Mouse (Mus musculus) kidney, postnatal 4 days (tissue): ENCODE measurements around the gene Uts2.
A peak's percentile ranks its signal among the peaks of the same experiment; 100 is the strongest.

Experiments used
- DNase-seq, 2 experiments: peaks; one replicate each; pipeline ENCODE4 v3.0.0; 2021; ENCODE audit warnings: mixed read lengths in 2 of 2

The Uts2 gene

DNA sequence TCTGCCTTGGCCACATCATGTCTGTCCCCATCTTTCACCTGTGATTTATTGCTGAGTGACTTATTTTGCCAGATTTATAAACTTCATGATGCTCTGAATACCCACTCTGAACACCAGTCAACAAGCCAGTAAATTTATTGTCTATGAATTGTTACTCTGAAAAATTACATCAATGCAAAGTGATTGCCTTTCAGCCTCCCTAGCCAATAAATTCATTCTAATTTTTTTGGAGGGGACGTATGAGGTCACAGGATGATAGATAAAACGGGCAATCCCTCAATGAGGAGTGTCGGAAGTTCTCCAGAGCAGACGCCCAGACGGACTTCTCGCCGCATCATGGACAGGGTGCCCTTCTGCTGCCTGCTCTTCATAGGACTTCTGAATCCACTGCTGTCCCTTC is at the start of gene Uts2:
Gene Uts2 (plus strand): TSS at position 301 of the 400 bp plus-strand sequence.
- DNase-seq: no peak

DNA sequence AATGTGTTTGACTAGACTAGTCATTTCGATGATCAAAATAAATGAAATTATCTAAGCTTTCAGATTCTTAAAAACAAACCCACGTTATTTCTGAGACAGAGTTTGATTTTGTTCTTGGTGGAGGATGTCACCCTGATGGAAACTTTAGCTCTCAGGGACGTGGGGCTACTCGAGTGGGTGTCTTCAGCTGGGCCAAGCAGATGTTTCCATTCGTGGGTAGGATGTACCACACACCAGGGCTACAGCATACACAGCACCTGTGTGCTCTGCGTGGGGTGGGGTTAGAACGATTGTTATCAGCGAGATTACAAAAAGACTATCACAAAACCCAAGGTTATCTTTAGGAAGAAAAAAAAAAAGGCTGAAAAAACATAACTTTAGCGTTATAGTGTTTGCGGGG is 45.9 kb upstream of the Uts2 start:
- DNase-seq: no peak

DNA sequence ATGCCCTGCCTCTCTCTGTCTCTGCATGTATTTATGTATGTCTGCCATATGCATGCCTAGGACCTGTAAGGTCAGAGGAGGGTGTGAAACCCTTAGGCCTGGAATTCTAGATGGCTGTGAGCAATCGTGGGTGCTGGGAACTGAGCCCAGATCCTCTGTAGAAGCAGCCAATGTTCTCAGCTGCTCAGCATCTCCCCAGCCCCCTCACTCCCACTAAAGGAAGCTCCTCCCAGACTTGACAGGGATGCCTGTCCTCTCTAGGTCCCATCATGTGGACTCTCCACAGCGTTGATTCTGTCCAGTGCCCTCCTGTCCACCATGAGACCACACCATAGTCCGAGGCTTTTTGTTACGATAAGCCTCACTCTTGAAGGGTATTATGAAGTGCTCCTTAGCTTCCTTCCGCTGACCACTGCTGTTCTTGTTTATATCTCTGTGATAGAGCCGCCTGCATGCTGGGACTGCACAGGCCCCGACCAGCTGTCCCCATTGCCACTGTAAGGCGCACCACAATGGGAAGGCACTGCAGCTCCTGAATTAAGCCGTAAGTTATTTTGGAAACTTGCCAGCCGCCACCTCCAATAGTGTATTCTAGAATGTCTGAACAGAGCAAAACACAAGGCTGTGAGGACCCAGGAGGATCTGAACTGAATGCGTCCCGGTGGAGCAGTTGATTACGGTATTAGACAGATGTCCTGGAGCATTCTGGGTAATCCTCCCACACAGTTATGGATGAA is 40.4 kb upstream of the Uts2 start:
- DNase-seq: peak in 1 of 2 experiments; percentile 43

DNA sequence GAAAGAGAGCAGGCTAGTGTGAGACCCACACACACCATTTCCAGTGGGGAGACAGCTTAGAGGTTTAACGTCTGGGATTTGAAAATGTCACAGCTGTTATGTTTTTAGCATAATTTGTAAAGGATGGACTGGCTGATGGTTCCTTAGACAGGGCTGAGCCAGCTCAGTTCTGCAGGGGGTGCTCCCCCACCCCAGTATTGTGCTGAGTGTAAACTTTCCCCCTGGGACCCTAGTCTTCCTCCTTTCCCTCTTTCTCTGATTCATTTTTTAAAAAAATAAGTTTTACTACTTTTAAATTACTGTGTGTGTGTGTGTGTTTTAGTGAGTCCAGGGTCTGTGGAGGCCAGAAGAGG is 39.8 kb upstream of the Uts2 start:
- no peak for DNase-seq

DNA sequence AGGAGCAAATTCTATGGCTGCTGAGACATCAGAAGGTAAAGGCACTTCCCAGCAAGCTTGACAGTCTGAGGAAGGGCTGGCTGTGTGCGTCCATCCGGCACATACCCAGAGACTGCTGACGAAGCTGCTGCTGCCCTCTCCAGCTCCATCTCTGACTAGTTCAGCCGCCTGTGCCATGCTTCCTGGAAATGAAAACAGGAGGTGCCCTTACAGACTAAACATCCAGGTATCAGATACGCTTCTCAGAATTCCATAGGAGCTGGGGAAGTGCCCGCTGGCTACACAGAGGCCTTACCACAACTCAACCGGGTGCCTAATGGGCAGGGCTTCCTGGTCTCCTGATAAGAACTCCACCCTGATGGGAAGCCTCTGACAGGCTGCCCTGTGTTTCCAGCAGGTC is 38.4 kb upstream of the Uts2 start:
- peak; percentile 39 to 55 for DNase-seq

DNA sequence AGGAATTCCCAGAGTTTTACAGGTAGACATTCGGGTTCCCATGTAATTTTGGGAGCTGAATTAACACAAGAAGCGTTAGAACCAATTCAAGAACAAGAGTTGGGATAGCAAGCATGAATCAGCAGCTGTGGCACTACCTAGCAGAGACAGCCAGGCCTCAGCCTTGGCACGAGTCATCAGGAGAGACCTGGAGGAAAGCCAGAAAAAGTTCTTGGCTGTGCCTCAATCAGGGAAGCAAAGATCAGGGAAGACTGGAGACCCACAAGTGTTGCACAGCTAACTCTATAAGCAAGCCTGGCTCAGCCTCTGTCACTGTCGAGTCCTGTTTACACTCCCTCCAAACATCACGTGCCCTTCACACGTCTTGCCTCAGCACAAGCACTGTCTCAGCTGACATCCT is 34.7 kb upstream of the Uts2 start:
- DNase-seq: no peak

DNA sequence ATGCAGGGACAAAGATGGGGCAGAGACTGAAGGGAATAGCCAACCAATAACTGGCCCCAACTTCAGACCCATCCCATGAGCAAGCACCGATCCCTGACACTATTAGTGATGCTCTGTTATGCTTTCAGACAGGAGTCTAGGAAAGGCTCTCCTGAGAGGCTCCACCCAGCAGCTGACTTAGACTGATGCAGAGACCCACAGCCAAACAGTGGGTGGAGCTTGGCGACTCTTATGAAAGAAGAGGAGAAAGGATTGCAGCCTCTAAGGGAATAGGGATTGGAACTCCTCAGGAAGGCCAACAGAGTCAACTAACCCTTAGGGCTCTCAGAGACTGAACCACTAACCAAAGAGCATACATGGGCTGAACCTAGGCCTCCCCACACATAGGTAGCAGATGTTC is 33.2 kb upstream of the Uts2 start:
- no peak for DNase-seq

DNA sequence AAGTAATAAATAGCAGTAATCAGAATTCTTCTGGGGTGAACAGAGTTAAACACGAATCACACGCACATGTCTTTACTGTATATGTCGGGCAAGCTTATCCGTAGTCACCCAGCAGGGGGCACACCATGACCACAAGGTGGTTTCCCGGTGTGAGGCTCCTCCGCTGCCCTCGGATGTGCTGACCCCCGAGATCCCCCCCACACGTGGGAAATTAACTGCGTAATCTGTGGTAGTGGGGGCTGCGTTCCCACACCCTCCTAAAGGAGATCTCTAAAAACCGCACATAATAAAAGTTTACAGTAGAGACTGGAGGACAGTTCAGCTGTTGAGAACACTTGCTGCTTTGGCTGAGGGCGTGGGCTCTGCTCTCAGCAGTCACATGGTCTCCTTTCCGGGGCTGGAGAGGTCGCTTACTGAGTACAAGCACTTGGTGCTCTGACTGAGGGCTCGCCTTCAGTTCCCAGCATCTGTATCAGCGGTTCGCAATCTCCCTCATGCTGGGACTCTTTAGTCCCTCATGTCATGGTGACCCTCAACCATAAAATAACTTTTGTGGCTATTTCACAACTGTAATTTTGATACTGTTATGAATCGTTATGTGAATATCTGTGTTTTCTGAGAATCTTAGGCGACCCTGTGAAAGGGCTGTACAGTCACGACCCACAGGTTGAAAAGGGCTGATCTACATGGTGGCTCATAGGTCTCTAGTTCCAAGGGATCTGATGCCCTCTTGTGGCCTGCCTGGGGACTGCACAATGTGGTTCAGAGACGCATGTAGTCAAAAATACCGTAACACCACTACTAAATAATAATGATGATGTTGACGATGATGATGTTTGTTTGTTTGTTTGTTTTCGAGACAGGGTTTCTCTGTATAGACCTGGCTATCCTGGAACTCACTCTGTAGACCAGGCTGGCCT is 32.0 kb upstream of the Uts2 start:
- peak; percentile 95 to 96 for DNase-seq

DNA sequence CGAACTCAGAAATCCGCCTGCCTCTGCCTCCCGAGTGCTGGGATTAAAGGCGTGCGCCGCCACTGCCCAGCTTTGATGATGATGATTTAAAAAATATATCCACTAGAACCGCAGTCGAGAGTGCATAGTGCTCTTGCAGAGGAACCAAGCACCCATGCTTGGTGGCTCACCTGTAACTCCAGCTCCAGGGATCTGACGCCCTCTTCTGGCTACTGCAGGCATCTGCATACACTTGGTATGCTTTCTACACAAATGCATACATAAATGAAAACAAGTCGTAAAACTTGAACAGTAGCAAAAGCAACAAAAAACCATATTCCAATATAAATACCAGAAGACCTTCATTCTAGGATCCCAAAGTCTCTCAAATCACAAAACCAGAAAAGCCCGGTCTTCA is 31.3 kb upstream of the Uts2 start:
- no peak for DNase-seq

DNA sequence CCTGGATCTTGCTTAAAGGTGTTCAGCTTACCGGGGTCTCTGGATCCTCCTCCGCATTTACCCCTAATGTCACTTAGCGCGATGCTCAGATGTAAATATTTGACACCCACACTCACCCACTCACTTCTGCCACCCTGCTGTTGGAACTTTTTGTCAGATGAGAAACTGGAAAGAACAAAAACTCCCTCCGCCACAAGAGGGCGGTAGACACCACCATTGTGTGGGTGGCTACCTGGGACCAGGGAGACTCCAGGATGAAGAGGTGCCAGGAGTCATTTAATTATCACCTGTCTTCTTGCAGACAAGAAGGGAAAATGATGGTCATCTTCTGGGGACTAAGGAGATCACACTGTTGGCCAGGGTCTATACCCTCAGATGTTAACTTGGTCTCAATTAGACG is 30.3 kb upstream of the Uts2 start:
- DNase-seq: peak; percentile 84 to 85

DNA sequence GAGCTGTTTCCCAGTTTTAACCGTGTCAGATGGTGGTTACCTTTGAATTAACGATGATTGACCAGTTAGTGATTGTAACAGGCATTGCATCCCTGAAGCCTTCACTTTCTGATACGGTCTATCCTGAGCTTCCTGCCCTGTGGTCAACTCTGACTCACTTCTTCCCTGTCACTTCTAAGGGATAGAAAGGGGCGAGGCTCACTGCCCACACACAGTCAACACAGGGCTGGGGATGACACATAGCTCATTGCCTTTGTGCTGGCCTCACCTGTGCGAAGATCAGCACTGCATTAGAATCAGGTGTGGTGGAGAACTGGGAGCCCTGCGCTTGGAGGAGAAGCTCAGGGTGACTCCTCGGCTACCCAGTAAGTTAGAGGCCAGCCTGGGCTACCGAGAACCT is 27.9 kb upstream of the Uts2 start:
- DNase-seq: no peak

DNA sequence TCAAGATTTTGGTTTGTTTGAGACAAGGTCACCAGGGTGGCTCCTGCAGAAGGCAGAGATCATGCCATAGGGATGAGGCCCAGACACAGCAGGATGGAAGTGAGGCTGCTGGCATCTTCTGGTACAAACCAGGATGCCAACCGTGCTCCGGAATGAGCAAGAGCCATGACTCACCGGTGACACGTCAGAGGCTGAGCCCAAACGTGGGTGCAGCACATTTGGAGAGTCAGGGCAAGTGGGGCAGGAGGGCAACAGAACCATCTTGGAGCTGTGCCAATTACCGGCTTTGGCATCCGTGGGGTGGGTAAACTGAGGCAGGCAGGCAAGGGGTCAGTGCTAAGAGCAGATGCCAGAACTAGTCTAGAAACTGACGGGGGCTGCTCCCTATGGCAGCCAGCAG is 23.6 kb upstream of the Uts2 start:
- DNase-seq: no peak

DNA sequence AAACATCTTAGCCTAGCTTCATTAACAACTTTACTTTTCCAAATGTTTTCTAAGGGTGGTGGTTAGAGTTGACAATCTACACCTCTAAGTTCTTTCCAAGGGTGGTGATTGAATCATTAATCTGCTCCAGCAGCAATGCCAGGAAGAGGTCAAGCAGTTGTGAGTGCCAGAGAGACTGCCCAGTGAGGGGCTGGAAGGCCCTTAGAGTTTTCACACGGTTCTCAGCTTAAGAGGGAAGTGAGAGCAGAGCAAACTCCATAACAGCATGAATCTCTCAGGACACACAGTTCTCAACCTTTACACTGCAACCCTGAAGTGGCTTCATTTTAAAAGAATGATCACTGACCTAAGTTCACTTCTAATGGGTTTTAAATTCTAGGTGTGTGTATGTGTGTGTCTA is 21.8 kb upstream of the Uts2 start:
- DNase-seq: no peak

DNA sequence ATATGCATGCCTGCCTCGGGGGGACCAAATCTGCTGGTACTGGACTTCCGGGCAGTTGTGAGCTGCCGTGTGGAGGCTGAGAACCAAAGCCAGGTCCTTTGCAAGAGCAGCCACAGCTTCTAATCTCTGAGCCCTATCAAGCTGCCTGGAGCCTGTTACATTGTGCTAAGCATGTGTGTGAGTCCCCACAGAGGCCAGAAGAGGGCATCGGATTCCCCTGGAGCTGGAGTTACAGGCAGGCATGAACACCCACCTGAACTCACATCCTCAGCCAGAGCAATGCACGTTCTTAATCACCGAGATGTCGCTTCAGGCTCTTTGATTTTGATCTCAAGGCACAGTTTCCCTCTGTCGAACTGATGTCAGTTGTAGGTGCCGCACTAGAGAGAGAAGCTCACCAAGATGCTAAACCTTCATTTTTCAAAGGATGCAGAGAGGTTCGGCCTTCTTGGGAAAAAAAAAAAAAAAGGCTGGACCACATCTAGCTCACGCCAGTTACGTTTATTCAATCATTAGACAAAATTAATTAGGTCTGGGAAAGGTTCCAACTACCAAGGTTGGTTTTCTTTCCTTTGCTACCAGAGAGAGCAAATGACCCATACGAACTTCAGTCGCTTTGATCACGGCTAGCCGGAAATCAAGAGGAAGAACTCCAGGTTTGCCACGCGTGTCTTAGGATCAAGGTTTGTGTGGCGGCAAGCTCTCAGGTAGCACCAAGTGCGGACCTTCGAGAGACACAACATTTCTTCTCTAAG is 18.6 kb upstream of the Uts2 start:
- DNase-seq: peak in 1 of 2 experiments; percentile 33

DNA sequence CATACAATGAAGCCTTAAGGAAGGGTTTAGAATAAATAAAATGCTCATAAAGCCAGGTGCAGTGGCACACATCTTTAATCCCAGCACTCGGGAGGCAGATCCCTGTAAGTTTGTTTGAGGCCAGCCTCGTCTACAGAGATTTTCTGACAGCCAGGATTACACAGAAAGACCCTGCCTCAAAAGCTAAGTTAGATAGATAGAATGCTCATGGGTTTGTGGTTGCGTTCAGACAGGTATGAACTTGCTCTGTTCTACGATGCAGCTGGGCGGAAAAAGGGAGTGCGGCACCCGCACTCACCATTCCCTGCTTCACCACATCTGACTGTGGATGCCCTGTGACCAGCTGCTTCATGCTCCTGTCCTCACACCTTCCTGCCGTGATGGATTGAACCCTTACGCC is 17.4 kb upstream of the Uts2 start:
- no peak for DNase-seq

DNA sequence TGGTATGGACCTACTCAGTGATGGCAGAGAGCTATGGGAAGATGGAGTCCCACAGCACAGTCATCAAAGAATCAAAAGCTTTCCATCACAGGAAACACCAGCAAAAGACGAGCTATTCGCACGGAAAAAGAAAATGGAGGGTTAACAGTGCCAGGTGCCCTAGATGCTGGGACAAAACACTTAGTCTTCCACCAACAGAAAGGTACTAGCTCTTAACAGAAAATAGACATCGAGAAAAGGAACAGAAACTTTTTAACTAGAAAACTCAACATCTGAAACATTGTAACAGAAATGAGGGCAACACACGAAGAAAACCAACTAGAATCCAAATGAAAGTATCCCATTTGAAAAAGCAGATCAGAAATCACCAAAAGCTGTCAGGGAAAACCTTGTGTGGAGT is 16.7 kb upstream of the Uts2 start:
- DNase-seq: no peak

DNA sequence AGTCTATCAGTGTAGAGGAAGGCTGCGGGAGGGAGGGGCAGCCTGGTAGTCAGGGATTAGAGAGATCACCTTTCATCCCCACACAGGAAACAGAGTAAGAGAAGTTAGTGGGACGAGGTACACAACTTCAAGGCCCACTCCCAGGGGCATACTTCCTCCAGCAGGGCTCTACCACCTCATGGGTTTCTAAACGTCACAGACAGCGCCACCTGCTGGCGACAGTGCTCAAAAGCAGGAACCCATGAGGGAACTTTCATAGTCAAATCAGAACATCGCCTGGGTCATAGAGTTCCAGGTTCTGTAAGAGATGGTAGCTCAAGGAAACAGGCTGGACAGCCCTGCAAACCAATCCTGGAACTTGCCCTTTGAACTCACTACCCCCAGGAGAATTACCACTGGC is 6.7 kb upstream of the Uts2 start:
- peak; percentile 67 to 73 for DNase-seq

DNA sequence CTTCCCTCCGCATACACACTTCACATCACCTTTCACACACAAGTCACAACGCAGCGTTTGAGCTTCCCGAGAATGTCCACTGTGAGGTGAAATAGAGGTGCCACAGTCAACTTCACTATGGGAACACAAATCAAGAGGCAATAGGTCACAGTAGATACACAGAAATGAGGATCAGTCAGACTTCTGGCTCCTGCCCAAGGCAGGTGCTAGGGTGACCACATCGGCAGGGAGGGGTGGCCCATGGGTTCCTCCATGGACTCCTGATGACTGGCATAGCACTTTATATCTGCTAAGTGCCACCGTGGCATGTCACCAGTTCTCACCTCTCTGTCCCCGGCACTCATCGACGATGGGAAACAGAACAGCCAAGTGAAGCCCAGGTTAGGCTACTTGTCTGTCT is 1.7 kb downstream of the Uts2 start:
- DNase-seq: no peak

DNA sequence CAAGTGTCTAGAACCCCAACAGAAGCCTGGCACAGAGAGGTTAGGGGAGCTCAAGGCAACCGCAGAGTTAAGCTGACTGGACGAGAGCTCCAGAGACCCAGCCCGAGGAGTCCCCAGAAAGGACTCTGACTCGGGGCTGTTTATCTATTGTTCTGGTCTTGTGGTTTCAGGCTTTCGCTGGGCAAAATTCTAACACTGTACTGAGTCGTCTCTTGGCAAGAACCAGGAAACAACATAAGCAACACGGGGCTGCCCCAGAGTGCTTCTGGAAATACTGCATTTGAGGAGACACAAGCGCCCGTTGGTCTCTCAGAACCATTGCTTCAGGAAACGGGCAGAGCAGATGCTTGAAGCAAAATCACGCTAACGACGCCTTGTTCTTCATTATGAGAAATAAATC is 4.5 kb downstream of the Uts2 start:
- DNase-seq: no peak

DNA sequence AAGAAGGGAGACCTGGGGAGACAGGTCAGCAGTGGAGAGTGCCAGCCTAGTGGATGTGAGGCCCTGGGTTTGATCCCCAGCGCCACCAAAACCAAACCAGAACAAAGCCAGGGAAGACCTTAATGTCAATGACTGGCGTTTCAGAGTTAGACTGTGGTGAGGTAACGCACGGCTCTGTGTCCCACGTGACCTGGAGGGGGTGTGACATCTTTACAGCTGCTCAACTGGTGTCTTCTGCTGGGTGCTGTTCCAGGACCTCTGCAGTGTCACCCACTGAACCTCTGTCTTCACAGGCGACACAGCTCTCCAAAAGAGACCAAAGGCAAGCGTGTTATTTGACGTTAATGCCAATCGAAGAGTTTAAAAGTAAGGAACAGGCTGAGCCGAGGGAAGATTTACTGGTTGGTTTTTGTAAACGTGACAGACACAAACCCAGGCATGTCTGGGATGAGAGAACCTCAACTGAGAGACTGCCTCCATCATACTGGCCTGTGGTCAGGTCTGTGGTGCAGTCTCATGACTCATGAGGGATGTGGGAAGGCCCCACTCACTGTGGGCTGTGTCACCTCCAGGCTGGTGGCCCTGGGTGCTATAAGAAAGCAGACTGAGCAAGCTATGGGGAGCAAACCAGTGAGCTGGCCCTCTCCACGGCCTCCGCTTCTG is 8.9 kb downstream of the Uts2 start:
- DNase-seq: no peak

DNA sequence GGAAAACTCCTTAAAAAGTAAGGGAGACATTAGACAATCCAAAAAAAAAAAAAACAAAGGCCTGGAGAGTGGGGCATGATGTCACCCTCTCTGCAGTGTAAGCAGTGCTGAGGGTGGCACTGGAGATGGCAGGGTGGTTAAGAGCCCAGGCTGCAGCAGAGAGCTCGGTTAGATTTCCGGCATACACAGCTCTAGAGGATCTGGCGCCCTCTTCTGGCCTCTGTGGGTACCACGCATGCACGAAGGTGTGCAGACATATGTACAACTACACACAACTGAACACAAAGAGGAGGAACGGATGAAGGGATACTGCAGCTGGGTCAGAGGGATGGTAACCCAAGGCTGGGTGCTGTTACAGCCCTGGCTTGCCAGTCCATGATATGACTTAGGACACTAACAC is 10.0 kb downstream of the Uts2 start:
- DNase-seq: peak; percentile 78 to 79

DNA sequence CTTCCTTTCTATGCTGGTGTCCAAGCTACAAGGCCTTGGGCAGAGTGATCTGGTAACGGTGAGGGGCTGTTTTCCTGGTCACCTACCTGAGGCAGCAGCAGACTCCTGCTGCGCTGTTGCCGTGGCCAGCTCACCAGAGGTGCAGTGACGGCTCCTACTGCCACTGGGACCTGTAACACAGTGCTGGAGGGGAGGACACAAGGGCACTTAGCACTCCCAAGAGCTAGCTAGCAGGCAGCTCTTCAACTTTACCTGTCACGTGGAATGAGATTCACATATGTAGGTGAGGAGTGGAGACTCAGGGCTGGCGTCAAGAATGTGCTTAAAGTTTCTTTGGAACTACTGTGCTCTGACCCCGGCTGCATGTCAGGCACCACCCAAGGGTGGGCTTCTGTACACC is 13.4 kb downstream of the Uts2 start:
- no peak for DNase-seq

DNA sequence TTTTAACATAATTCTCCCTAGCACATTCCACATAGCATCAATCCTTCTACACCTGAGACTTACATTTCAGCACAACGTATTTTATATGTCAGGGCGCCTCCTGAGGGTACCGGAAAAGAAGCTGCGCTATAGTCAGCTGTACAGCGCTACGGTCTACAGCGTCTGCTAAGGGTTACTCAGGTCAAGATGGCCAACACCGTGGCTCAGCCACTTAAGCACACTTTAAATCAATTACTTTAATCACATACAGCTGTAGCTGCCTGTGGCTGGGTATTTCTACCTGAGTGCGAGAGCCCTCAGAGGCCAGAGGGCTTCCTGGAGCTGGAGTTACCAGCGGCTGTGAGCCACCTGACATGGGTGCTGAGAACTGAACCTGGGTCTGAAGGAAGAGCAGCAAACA is 19.0 kb downstream of the Uts2 start:
- no peak for DNase-seq
